Mouse (Mus musculus): ENCODE measurements at regions not wholly inside any gene's neighbourhood (a gene's known extent, or its start where the extent isn't known, plus 50 kb on each side); places are given as distances from the start of the nearest gene placed in this dataset.

- Histone ChIP-seq H3K79me2 (ENCODE audit: control insufficient read depth, insufficient read depth) (no peaks in the 10 kb centered on the region), H3ac (ENCODE audit: control insufficient read depth, insufficient read length, low read depth) (no peak overlapping the region), H3K79me3 (ENCODE audit: low read depth) (no peaks in the 10 kb centered on the region), H3K27me3 (ENCODE audit: control insufficient read depth, insufficient read depth, insufficient read length) (no peaks in the 10 kb centered on the region), H3K36me3 (ENCODE audit: control insufficient read depth, insufficient read depth) (no peaks in the 10 kb centered on the region), H3K4me3 (ENCODE audit: insufficient read depth, poor library complexity, severe bottlenecking) (no peak overlapping the region)
- peak; percentile 11 for TF ChIP-seq CEBPB (IDR thresholded peaks at IDR 0.05; ENCODE audit: low read depth)
- TF ChIP-seq MAX (IDR thresholded peaks at IDR 0.05), result no peak
- no peak for TF ChIP-seq MYOG (IDR thresholded peaks at IDR 0.05; ENCODE audit: control insufficient read depth, extremely low read depth, insufficient read length)
- no peak for TF ChIP-seq CTCF (IDR thresholded peaks at IDR 0.05; ENCODE audit: control insufficient read depth, insufficient read depth, insufficient read length)
- TF ChIP-seq USF1 (IDR thresholded peaks at IDR 0.05; ENCODE audit: low read depth), result no peak
- no peak for TF ChIP-seq MYOD1 (IDR thresholded peaks at IDR 0.05; ENCODE audit: control insufficient read depth, insufficient read length, low read depth)
These were observed 67.7 kb downstream of the Csf2 start for GRCm38 (mm10) chr11:54181696-54182323.

Measured in C2C12 (cell line).